Mouse (Mus musculus) forebrain, postnatal 0 days (tissue): ENCODE data around the gene Olfr291. TPM values are rescaled to one million over a fixed set of nuclear protein-coding genes. Genes with fewer than 3 reads are reported as not detected.

Experiments
- ATAC-seq: fragments of 200-750 bp; cut with Nextera tagmentation; 2 replicates; pipeline ENCODE4 v1.8.0; 2017; ENCODE audit warnings: mild to moderate bottlenecking, moderate library complexity
- DNase-seq: peaks from one replicate; pipeline ENCODE4 v3.0.0-alpha.2; 2015
- H3K27ac ChIP-seq: fragments of 300-500 bp; sonication (generic); 2 replicates; pipeline ENCODE4 v1.5.1; 2014; ENCODE audit warnings: low read depth, mild to moderate bottlenecking, antibody characterized with exemption, low read length, moderate library complexity, mixed read lengths
- H3K27me3 ChIP-seq: fragments of 300-500 bp; sonication (generic); 2 replicates; pipeline ENCODE4 v1.6.1; 2014; ENCODE audit warnings: mild to moderate bottlenecking, low read length, mixed read lengths; ENCODE audit not compliant: insufficient read depth
- H3K36me3 ChIP-seq: fragments of 300-500 bp; sonication (generic); 2 replicates; pipeline ENCODE4 v1.6.1; 2014; ENCODE audit warnings: mild to moderate bottlenecking, moderate library complexity; ENCODE audit not compliant: insufficient read depth
- H3K4me1 ChIP-seq: fragments of 300-500 bp; sonication (generic); 2 replicates; pipeline ENCODE4 v1.6.1; 2014; ENCODE audit warnings: antibody characterized with exemption; ENCODE audit not compliant: insufficient read depth
- H3K4me2 ChIP-seq: fragments of 300-500 bp; sonication (generic); 2 replicates; pipeline ENCODE4 v1.6.1; 2014; ENCODE audit warnings: low read depth, mild to moderate bottlenecking, moderate library complexity
- H3K4me3 ChIP-seq: fragments of 300-500 bp; sonication (generic); 2 replicates; pipeline ENCODE4 v1.5.1; 2014; ENCODE audit warnings: low read depth, low read length, mixed read lengths
- H3K9ac ChIP-seq: fragments of 300-500 bp; sonication (generic); 2 replicates; pipeline ENCODE4 v1.6.1; 2014; ENCODE audit warnings: mild to moderate bottlenecking
- H3K9me3 ChIP-seq: fragments of 300-500 bp; sonication (generic); 2 replicates; pipeline ENCODE4 v1.6.1; 2016; ENCODE audit warnings: low read length
- CTCF ChIP-seq: sonication (generic); IDR thresholded peaks from 2 replicates; pipeline ENCODE4 v1.5.1; 2016; ENCODE audit warnings: antibody characterized with exemption, control low read depth, low read depth
- WGBS: fragments of 180-500 bp; shearing (Covaris S2); extraction: QIAGEN DNeasy Blood & Tissue Kit; methylation state at CpG from one replicate; pipeline ENCODE4 v1.1.7; 2014; 5-methylcytosine and 5-hydroxymethylcytosine counted together
- polyA plus RNA-seq: library from polyadenylated mRNA; unstranded; fragments of >200 nt; fragmentation: Nextera tagmentation; extraction: Ambion mirVana; gene quantifications from 2 replicates; pipeline ENCODE4 v1.2.1, GENCODE M21; 2015
- total RNA-seq: library from RNA; depleted of rRNA; stranded (reverse); fragments of >200 nt; gene quantifications from 2 replicates; pipeline ENCODE4 v1.2.3, GENCODE M21; 2014; rRNA removed

Olfr291 gene
- total RNA-seq (not detected in 2 replicates), polyA plus RNA-seq (not detected in 2 replicates)

GRCm38 (mm10) chr7:84853253-84853652 is at the start of gene Olfr291:
Gene Olfr291, plus strand, starts transcription at chr7:84853553.
- DNase-seq (no peak), ATAC-seq (no peak)
- TF ChIP-seq CTCF, result no peak
- Histone ChIP-seq H3K4me3 (no peak within 1 kb of the TSS), H3K9ac (no peak within 1 kb of the TSS), H3K4me2 (no peak within 1 kb of the TSS), H3K27ac (no peak within 1 kb of the TSS), H3K36me3 (no peaks in the 10 kb centered on the region), H3K27me3 (no peaks in the 10 kb centered on the region), H3K4me1 (no peaks in the 10 kb centered on the region), H3K9me3 (no peaks in the 10 kb centered on the region)
- WGBS, result 82% methylated on average over 2 of the region's 2 CpGs

GRCm38 (mm10) chr7:84805224-84805623 is 48.1 kb upstream of the Olfr291 start:
- Histone ChIP-seq H3K4me3 (no peak overlapping the region), H3K36me3 (no peaks in the 10 kb centered on the region), H3K27ac (no peak overlapping the region), H3K27me3 (no peaks in the 10 kb centered on the region), H3K9ac (no peak overlapping the region), H3K4me2 (no peak overlapping the region), H3K4me1 (no peaks in the 10 kb centered on the region), H3K9me3 (no peaks in the 10 kb centered on the region)
- ATAC-seq, result no peak
- 57% methylated on average over 1 of the region's 1 CpGs for WGBS
- DNase-seq, result peak; percentile 57
- TF ChIP-seq CTCF, result peak; percentile 58

- no peaks in the 10 kb centered on the region for H3K36me3 ChIP-seq
- H3K4me3 ChIP-seq, result no peak overlapping the region
- H3K9ac ChIP-seq, result no peak overlapping the region
- DNase-seq (no peak), ATAC-seq (no peak)
- 89% methylated on average over 4 of the region's 4 CpGs for WGBS
- no peaks in the 10 kb centered on the region for H3K27me3 ChIP-seq
- TF ChIP-seq CTCF, result no peak
- H3K4me1 ChIP-seq, result no peaks in the 10 kb centered on the region
- H3K4me2 ChIP-seq, result no peak overlapping the region
- no peak overlapping the region for H3K27ac ChIP-seq
- no peaks in the 10 kb centered on the region for H3K9me3 ChIP-seq
Observed at GRCm38 (mm10) chr7:84806159-84806558, 47.2 kb upstream of the Olfr291 start.

GRCm38 (mm10) chr7:84884530-84884929 is 31.2 kb downstream of the Olfr291 start:
- H3K9me3 ChIP-seq, result no peaks in the 10 kb centered on the region
- no peaks in the 10 kb centered on the region for H3K36me3 ChIP-seq
- H3K4me1 ChIP-seq, result no peaks in the 10 kb centered on the region
- DNase-seq (no peak), ATAC-seq (no peak)
- H3K27me3 ChIP-seq, result no peaks in the 10 kb centered on the region
- 53% methylated on average over 1 of the region's 1 CpGs for WGBS
- H3K27ac ChIP-seq, result no peak overlapping the region
- H3K4me3 ChIP-seq, result no peak overlapping the region
- H3K4me2 ChIP-seq, result no peak overlapping the region
- TF ChIP-seq CTCF, result 0 out of 2 replicates have a peak, but pooled peaks have one; percentile 5
- H3K9ac ChIP-seq, result no peak overlapping the region

Other genes starting within 250 kb of the Olfr291 start
- 8.9 and 10.4 TPM in 2 replicates for gene Fah, start 246.8 kb upstream of the Olfr291 start, total RNA-seq
- gene Fah, start 246.8 kb upstream of the Olfr291 start, polyA plus RNA-seq, result 10.6 and 12.2 TPM in 2 replicates
- 108 and 109 TPM in 2 replicates for gene Zfand6, start 163.6 kb upstream of the Olfr291 start, total RNA-seq
- gene Zfand6, start 163.6 kb upstream of the Olfr291 start, polyA plus RNA-seq, result 137 and 152 TPM in 2 replicates
- not detected in 2 replicates for gene Vmn2r65, start 110.6 kb downstream of the Olfr291 start, total RNA-seq
- not detected in 2 replicates for gene Vmn2r65, start 110.6 kb downstream of the Olfr291 start, polyA plus RNA-seq
- gene Vmn2r66, start 158.7 kb downstream of the Olfr291 start, total RNA-seq, result not detected in 2 replicates
- gene Vmn2r66, start 158.7 kb downstream of the Olfr291 start, polyA plus RNA-seq, result not detected in 2 replicates